Mouse (Mus musculus) midbrain, postnatal 0 days (tissue): ENCODE measurements around the gene Capn15. TPM values are rescaled to one million over a fixed set of nuclear protein-coding genes. Genes with fewer than 3 reads are reported as not detected.

Source experiments
- ATAC-seq: fragments of 200-750 bp; cut with Nextera tagmentation; 2 replicates; pipeline ENCODE4 v1.8.0; 2017; ENCODE audit warnings: moderate number of reproducible peaks, mild to moderate bottlenecking, moderate TSS enrichment, moderate library complexity; ENCODE audit not compliant: low FRiP score
- DNase-seq: peaks from one replicate; pipeline ENCODE4 v3.0.0-alpha.2; 2015; ENCODE audit warnings: low spot score
- H3K27ac ChIP-seq: fragments of 300-500 bp; sonication (generic); 2 replicates; pipeline ENCODE4 v1.5.1; 2014; ENCODE audit warnings: low read depth, mild to moderate bottlenecking, low read length, mixed read lengths
- H3K27me3 ChIP-seq: fragments of 300-500 bp; sonication (generic); 2 replicates; pipeline ENCODE4 v1.6.1; 2014; ENCODE audit warnings: low read length, control low read depth, mixed read lengths; ENCODE audit not compliant: insufficient read depth
- H3K36me3 ChIP-seq: fragments of 300-500 bp; sonication (generic); 2 replicates; pipeline ENCODE4 v1.6.1; 2014; ENCODE audit warnings: low read length, control low read depth, mixed read lengths; ENCODE audit not compliant: insufficient read depth
- H3K4me1 ChIP-seq: fragments of 300-500 bp; sonication (generic); 2 replicates; pipeline ENCODE4 v1.6.1; 2014; ENCODE audit warnings: mild to moderate bottlenecking, control low read depth, antibody characterized with exemption, low read length, mixed read lengths; ENCODE audit not compliant: insufficient read depth
- H3K4me2 ChIP-seq: fragments of 300-500 bp; sonication (generic); 2 replicates; pipeline ENCODE4 v1.6.1; 2014; ENCODE audit warnings: low read depth, mild to moderate bottlenecking, low read length, mixed read lengths; ENCODE audit not compliant: poor library complexity, severe bottlenecking
- H3K4me3 ChIP-seq: fragments of 300-500 bp; sonication (generic); 2 replicates; pipeline ENCODE4 v1.5.1; 2014; ENCODE audit warnings: low read depth, mild to moderate bottlenecking, low read length, moderate library complexity
- H3K9ac ChIP-seq: fragments of 300-500 bp; sonication (generic); replicated peaks from 2 replicates; pipeline ENCODE4 v1.6.1; 2014; ENCODE audit warnings: mild to moderate bottlenecking, low read length, moderate library complexity, mixed read lengths; ENCODE audit not compliant: poor library complexity, severe bottlenecking
- H3K9me3 ChIP-seq: fragments of 300-500 bp; sonication (generic); 2 replicates; pipeline ENCODE4 v1.6.1; 2016; ENCODE audit warnings: low read length, control low read depth
- CTCF ChIP-seq: IDR thresholded peaks from 2 replicates; pipeline ENCODE4 v1.5.1; 2016; ENCODE audit warnings: antibody characterized with exemption, mild to moderate bottlenecking
- WGBS: fragments of 180-500 bp; shearing (Covaris S2); extraction: QIAGEN DNeasy Blood & Tissue Kit; methylation state at CpG from one replicate; pipeline ENCODE4 v1.1.7; 2014; 5-methylcytosine and 5-hydroxymethylcytosine counted together
- polyA plus RNA-seq: library from polyadenylated mRNA; unstranded; fragments of >200 nt; fragmentation: Nextera tagmentation; extraction: Ambion mirVana; gene quantifications from 2 replicates; pipeline ENCODE4 v1.2.1, GENCODE M21; 2015
- total RNA-seq: library from RNA; depleted of rRNA; stranded (reverse); fragments of >200 nt; gene quantifications from 2 replicates; pipeline ENCODE4 v1.2.3, GENCODE M21; 2014

Gene Capn15
- total and polyA plus RNA-seq, 2 experiments from 2014 or later: 20.1 to 29.7 TPM

DNA sequence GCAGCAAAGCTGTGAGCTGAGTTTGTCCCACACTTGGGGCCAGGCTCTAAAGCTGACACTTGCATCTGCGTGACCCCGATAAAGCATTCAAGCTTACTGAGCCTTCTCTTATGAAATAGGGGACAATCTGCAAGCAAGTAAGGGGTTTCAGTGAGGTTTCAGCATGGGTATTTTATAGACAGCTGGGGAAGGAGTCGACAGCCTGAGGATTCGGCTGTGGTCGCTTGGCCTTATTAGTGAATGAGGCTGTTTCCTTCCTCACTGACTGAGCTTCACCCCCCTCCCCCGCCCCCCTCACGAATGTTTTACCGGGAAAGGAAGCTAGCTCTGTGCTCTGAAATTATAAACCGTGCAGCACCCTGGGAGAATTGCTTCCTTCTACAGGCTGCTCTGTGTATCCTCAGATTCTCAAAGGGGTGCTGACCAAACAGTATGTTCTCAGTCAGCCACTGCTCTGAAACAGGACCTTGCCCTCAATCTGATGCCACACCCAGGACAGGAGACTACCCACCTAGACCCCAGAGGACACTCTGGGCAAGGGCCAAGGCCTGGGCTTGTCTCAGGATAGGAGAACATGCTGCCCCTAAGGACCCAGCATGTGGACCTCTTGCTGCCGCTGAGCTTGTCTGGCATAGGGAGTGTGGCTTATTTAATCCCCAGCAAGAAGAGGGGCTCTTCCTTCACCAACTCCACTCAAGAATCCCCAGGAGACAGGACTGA lies 20.3 kb upstream of the Capn15 start:
- TF ChIP-seq CTCF: no peak
- WGBS: 83% methylated on average over 10 of the region's 10 CpGs
- H3K4me2 ChIP-seq: no peak overlapping the region

GRCm38 (mm10) chr17:26004711-26005110 lies 19.1 kb upstream of the Capn15 start:
- Histone ChIP-seq H3K27ac (no peak overlapping the region), H3K9me3 (no peaks in the 10 kb centered on the region), H3K4me3 (no peak overlapping the region), H3K36me3 (peaks cover 49% of the 10 kb centered on the region), H3K9ac (no peak overlapping the region), H3K4me2 (no peak overlapping the region), H3K27me3 (no peaks in the 10 kb centered on the region), H3K4me1 (no peaks in the 10 kb centered on the region)
- TF ChIP-seq CTCF: no peak
- DNase-seq (no peak), ATAC-seq (no peak)
- WGBS: 91% methylated on average over 15 of the region's 15 CpGs

More for the DNA sequence above, 20.3 kb upstream of the Capn15 start:
- H3K27me3 ChIP-seq: no peaks in the 10 kb centered on the region
- ATAC-seq (no peak), DNase-seq (no peak)
- H3K4me1 ChIP-seq: no peaks in the 10 kb centered on the region
- H3K9ac ChIP-seq: no peak overlapping the region
- no peak overlapping the region for H3K27ac ChIP-seq
- peaks cover 50% of the 10 kb centered on the region for H3K36me3 ChIP-seq
- no peaks in the 10 kb centered on the region for H3K9me3 ChIP-seq
- no peak overlapping the region for H3K4me3 ChIP-seq

GRCm38 (mm10) chr17:26003864-26004263 lies 18.3 kb upstream of the Capn15 start:
- WGBS: 98% methylated on average over 2 of the region's 2 CpGs
- Histone ChIP-seq H3K4me2 (no peak overlapping the region), H3K9ac (no peak overlapping the region), H3K9me3 (no peaks in the 10 kb centered on the region), H3K27me3 (no peaks in the 10 kb centered on the region), H3K36me3 (peaks cover 49% of the 10 kb centered on the region), H3K4me1 (no peaks in the 10 kb centered on the region), H3K4me3 (no peak overlapping the region), H3K27ac (no peak overlapping the region)
- DNase-seq (no peak), ATAC-seq (no peak)
- no peak for TF ChIP-seq CTCF

DNA sequence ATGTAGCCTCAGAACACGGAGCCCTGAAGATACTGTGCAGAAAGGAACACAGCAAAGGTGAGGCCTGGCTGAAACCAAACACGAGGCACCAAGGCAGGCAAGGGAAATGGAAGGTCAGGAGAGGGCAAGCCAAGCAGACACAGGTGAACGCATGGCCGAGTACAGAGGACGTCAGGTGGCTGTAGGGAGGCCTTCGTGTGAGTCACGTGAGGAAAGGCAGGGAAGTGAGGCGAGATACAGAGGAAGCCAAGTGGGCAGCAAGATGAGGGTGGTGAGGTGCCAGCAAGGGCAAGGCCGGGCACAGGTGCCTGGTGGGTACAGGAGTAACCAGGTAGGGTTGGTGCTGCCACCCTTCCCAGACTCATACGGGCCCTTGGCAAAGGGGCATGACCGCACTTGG lies 12.8 kb upstream of the Capn15 start:
- 87% methylated on average over 11 of the region's 11 CpGs for WGBS

GRCm38 (mm10) chr17:25993489-25993888 lies 7.9 kb upstream of the Capn15 start:
- Histone ChIP-seq H3K36me3 (peaks cover 70% of the 10 kb centered on the region), H3K4me1 (no peaks in the 10 kb centered on the region), H3K9ac (no peak overlapping the region), H3K9me3 (no peaks in the 10 kb centered on the region), H3K27me3 (no peaks in the 10 kb centered on the region), H3K27ac (no peak overlapping the region), H3K4me3 (no peak overlapping the region), H3K4me2 (no peak overlapping the region)
- WGBS: 93% methylated on average over 3 of the region's 3 CpGs
- no peak for DNase-seq
- TF ChIP-seq CTCF: no peak
- ATAC-seq: no peak

More for the DNA sequence above, 12.8 kb upstream of the Capn15 start:
- Histone ChIP-seq H3K9ac (no peak overlapping the region), H3K9me3 (no peaks in the 10 kb centered on the region), H3K36me3 (peaks cover 46% of the 10 kb centered on the region), H3K27me3 (no peaks in the 10 kb centered on the region), H3K4me2 (no peak overlapping the region), H3K4me1 (no peaks in the 10 kb centered on the region), H3K27ac (no peak overlapping the region), H3K4me3 (no peak overlapping the region)
- no peak for TF ChIP-seq CTCF
- DNase-seq: no peak
- no peak for ATAC-seq

DNA sequence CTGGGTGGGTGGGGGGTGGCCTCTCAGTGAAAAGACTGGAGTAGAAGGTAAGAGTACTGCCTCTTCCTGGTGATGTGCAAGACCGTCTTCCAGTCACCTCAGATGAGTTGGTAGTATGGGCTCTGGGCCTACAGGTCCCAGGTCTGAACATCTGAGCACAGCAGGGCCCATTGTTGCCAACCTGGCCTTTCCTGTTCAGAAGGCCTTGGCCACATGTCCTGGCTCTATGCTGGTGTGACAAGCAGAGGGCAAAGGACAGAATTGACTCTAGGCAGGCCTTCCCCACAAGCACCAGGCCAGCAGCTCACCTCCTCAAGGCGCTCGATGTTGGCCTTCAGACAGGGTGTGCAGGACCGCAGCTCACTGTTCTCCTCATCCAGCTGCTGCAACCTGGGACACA lies 6.7 kb upstream of the Capn15 start:
- no peak overlapping the region for H3K4me3 ChIP-seq
- H3K27me3 ChIP-seq: no peaks in the 10 kb centered on the region
- WGBS: 100% methylated on average over 4 of the region's 4 CpGs
- no peak overlapping the region for H3K9ac ChIP-seq
- no peaks in the 10 kb centered on the region for H3K9me3 ChIP-seq
- DNase-seq (no peak), ATAC-seq (no peak)
- peaks cover 58% of the 10 kb centered on the region for H3K36me3 ChIP-seq
- no peak overlapping the region for H3K4me2 ChIP-seq
- no peaks in the 10 kb centered on the region for H3K4me1 ChIP-seq
- no peak overlapping the region for H3K27ac ChIP-seq
- no peak for TF ChIP-seq CTCF
